Mouse (Mus musculus) forebrain, embryonic 15.5 days (tissue): ENCODE data around the gene Klrb1f. TPM values are rescaled to one million over a fixed set of nuclear protein-coding genes. Genes with fewer than 3 reads are reported as not detected.

Experiments used
- ATAC-seq: fragments of 200-750 bp; cut with Nextera tagmentation; replicated peaks from 2 replicates; pipeline ENCODE4 v1.8.0; 2017; ENCODE audit warnings: mild to moderate bottlenecking, moderate TSS enrichment, moderate library complexity
- H3K27ac ChIP-seq: fragments of 300-500 bp; sonication (generic); replicated peaks from 2 replicates; pipeline ENCODE4 v1.5.1; 2015; ENCODE audit warnings: mild to moderate bottlenecking, inconsistent platforms
- H3K27me3 ChIP-seq: fragments of 300-500 bp; sonication (generic); 2 replicates; pipeline ENCODE4 v1.6.1; 2015; ENCODE audit warnings: inconsistent platforms
- H3K36me3 ChIP-seq: fragments of 300-500 bp; sonication (generic); 2 replicates; pipeline ENCODE4 v1.6.1; 2015; ENCODE audit warnings: mild to moderate bottlenecking, inconsistent platforms
- H3K4me1 ChIP-seq: fragments of 300-500 bp; sonication (generic); 2 replicates; pipeline ENCODE4 v1.6.1; 2015; ENCODE audit warnings: inconsistent platforms
- H3K4me2 ChIP-seq: fragments of 300-500 bp; sonication (generic); replicated peaks from 2 replicates; pipeline ENCODE4 v1.6.1; 2015; ENCODE audit warnings: mild to moderate bottlenecking, inconsistent platforms
- H3K4me3 ChIP-seq: fragments of 300-500 bp; sonication (generic); 2 replicates; pipeline ENCODE4 v1.5.1; 2015; ENCODE audit warnings: mild to moderate bottlenecking, inconsistent platforms
- H3K9ac ChIP-seq: fragments of 300-500 bp; sonication (generic); replicated peaks from 2 replicates; pipeline ENCODE4 v1.6.1; 2015; ENCODE audit warnings: mild to moderate bottlenecking, inconsistent platforms
- H3K9me3 ChIP-seq: fragments of 300-500 bp; sonication (generic); 2 replicates; pipeline ENCODE4 v1.6.1; 2016; ENCODE audit warnings: inconsistent platforms
- WGBS: fragments of 180-500 bp; shearing (Covaris S2); methylation state at CpG from one replicate; pipeline ENCODE4 v1.1.7; 2015; ENCODE audit warnings: mixed read lengths; 5-methylcytosine and 5-hydroxymethylcytosine counted together
- polyA plus RNA-seq: library from polyadenylated mRNA; unstranded; fragments of >200 nt; fragmentation: Nextera tagmentation; extraction: Ambion mirVana; gene quantifications from 2 replicates; pipeline ENCODE4 v1.2.1, GENCODE M21; 2015

Klrb1f gene
- polyA plus RNA-seq, 1 experiment from 2014 or later: 0.20 TPM

GRCm38 (mm10) chr6:129027451-129028248, 18.1 kb upstream of the Klrb1f start:
- Histone ChIP-seq H3K27ac (no peak overlapping the region), H3K4me1 (no peaks in the 10 kb centered on the region), H3K9ac (no peak overlapping the region), H3K4me3 (no peak overlapping the region), H3K4me2 (no peak overlapping the region), H3K27me3 (no peaks in the 10 kb centered on the region), H3K36me3 (no peaks in the 10 kb centered on the region), H3K9me3 (no peaks in the 10 kb centered on the region)
- WGBS: 89% methylated on average over 8 of the region's 8 CpGs
- no peak for ATAC-seq

DNA sequence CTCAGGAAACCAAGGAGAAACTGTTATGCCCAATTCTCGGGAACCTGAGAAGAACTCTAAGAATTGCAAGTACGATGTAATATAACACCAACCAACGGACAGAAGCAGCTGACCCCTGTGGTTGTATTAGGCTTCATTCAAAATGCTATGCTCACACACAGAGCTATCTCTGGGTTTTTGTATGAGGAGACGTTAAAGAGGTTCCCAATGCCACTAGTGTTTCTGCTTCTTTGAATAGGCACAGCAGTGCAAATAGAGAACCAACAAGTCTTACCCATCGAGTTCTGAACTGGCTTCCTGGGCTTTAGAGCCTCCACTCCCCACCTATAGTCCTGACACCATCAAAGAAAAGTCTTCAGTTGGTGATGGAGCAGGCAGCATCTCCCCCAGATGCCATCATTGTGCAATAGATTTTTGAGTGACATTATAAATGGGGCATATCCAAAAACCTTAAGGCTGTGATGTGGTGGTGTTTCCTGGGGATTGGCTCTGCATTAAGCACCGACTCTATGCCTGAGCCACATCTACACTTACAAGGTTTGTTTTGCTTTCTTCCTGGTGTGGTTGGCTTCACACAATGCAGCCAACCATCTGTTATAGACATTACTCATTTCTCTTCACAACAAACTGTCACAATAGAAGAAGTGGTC, 15.4 kb upstream of the Klrb1f start:
- Histone ChIP-seq H3K4me2 (no peak overlapping the region), H3K4me3 (no peak overlapping the region), H3K27me3 (no peaks in the 10 kb centered on the region), H3K9me3 (no peaks in the 10 kb centered on the region), H3K9ac (no peak overlapping the region), H3K4me1 (no peaks in the 10 kb centered on the region), H3K36me3 (no peaks in the 10 kb centered on the region), H3K27ac (no peak overlapping the region)
- 64% methylated on average over 6 of the region's 6 CpGs for WGBS
- ATAC-seq: no peak

DNA sequence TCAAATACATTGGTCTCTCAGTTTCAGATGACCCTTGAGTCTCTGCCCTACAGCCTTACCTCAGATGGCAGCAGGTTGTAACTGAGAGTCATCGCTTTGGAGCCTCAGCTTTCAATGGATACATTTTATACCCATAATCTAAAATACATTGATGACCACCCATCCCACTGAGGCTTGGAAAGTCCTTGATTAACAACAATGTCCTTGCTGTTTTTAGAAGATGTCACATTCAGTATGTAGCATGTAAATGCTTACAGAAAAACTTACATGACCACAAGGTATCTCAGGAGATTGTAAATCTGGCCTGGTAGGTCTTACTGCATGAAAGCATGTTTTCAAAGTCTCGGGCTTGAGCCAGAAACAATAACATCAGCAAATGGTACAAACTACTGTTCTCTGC, 14.7 kb upstream of the Klrb1f start:
- H3K4me2 ChIP-seq: no peak overlapping the region
- no peak overlapping the region for H3K9ac ChIP-seq
- no peaks in the 10 kb centered on the region for H3K9me3 ChIP-seq
- no peak overlapping the region for H3K4me3 ChIP-seq
- H3K36me3 ChIP-seq: no peaks in the 10 kb centered on the region
- H3K4me1 ChIP-seq: no peaks in the 10 kb centered on the region
- WGBS: 92% methylated on average over 2 of the region's 2 CpGs
- no peak overlapping the region for H3K27ac ChIP-seq
- no peak for ATAC-seq
- no peaks in the 10 kb centered on the region for H3K27me3 ChIP-seq

DNA sequence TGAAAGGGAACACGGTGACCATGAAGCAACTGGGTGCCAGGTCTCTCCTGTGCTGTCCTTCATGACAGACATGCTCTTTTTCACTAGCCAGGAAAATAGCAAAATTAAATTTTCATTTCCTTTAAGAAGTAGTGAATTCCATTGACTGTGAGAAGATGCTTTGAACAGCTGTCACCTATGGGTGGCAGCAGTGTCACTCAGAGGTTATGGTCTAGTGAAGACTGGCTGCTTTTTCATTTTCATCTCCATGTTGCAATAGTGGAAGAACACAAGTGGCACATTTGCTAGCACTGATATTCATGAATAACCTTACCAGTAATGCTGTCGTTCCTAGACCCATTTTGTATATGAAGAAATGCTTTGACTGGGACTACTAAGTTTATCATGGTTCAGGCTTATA, 12.3 kb upstream of the Klrb1f start:
- no peaks in the 10 kb centered on the region for H3K9me3 ChIP-seq
- ATAC-seq: no peak
- no peaks in the 10 kb centered on the region for H3K36me3 ChIP-seq
- H3K4me2 ChIP-seq: no peak overlapping the region
- H3K9ac ChIP-seq: no peak overlapping the region
- H3K27ac ChIP-seq: no peak overlapping the region
- H3K4me1 ChIP-seq: no peaks in the 10 kb centered on the region
- no peak overlapping the region for H3K4me3 ChIP-seq
- 84% methylated on average over 2 of the region's 2 CpGs for WGBS
- H3K27me3 ChIP-seq: no peaks in the 10 kb centered on the region

DNA sequence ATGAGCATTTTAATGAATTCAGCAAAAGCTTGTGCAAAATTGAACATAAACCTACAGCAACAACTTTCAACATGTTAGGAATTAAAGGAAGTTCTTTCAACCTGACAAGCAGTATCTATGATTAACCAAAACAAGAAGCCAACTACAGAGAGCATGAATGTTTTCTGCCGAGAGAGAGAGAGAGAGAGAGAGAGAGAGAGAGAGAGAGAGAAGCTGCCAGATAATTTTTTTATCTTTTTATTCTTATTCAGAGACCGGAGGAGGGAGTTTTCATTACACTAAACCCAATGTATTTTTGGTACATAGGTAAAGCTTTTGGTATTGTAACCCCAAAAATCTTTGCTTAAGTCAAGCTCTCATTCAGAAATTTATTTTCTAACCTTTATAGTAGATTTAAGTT, 10.7 kb upstream of the Klrb1f start:
- no peaks in the 10 kb centered on the region for H3K4me1 ChIP-seq
- no peak overlapping the region for H3K4me2 ChIP-seq
- WGBS: 82% methylated on average over 2 of the region's 2 CpGs
- no peak overlapping the region for H3K27ac ChIP-seq
- H3K4me3 ChIP-seq: no peak overlapping the region
- H3K27me3 ChIP-seq: no peaks in the 10 kb centered on the region
- no peak for ATAC-seq
- H3K9ac ChIP-seq: no peak overlapping the region
- no peaks in the 10 kb centered on the region for H3K36me3 ChIP-seq
- H3K9me3 ChIP-seq: no peaks in the 10 kb centered on the region

DNA sequence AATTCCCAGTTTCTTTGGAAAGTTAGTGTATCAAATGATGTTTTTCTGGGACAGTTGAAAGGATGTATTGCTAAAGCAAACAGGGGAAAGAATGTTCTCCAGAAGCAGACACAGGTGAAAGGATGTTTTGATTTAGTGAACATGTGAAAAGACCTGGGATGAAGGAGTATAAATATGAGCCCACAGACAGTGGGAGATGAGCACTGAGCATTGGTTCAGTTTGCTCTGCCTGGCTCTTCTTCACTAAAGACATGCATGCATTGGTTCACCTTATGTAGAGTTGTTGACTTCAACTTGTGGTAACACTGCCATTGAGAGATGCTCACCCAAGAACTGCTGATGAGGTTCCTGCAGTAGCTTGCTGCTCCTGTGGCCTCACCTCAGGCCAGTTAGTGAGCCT, 9.4 kb upstream of the Klrb1f start:
- Histone ChIP-seq H3K4me3 (no peak overlapping the region), H3K9ac (no peak overlapping the region), H3K4me2 (no peak overlapping the region), H3K27ac (no peak overlapping the region), H3K9me3 (no peaks in the 10 kb centered on the region), H3K4me1 (no peaks in the 10 kb centered on the region), H3K27me3 (no peaks in the 10 kb centered on the region), H3K36me3 (no peaks in the 10 kb centered on the region)
- no peak for ATAC-seq

GRCm38 (mm10) chr6:129036890-129037463, 8.7 kb upstream of the Klrb1f start:
- no peak overlapping the region for H3K4me3 ChIP-seq
- H3K9me3 ChIP-seq: no peaks in the 10 kb centered on the region
- H3K9ac ChIP-seq: no peak overlapping the region
- H3K4me2 ChIP-seq: no peak overlapping the region
- WGBS: 91% methylated on average over 2 of the region's 2 CpGs
- no peak for ATAC-seq
- H3K27ac ChIP-seq: no peak overlapping the region
- H3K4me1 ChIP-seq: no peaks in the 10 kb centered on the region
- H3K36me3 ChIP-seq: no peaks in the 10 kb centered on the region
- H3K27me3 ChIP-seq: no peaks in the 10 kb centered on the region

DNA sequence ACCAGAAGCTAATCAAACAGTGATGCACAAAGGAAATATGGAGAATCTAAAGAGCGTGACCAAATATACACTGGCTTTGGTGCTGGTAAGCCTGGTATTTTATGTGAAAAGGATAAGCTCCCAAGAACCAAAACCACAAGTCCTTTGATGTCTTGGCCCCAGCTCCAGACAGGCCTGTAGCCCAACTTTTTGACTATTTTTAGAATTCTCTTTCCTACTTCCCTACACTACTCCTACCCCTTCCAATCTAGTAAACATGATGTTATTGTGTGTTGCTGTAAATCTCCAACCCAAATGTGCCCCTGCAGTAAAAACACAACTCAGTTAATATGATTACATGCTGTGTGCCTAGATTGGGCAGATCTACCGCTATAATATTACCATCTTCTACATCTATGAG, 4.2 kb upstream of the Klrb1f start:
- H3K9me3 ChIP-seq: no peaks in the 10 kb centered on the region
- H3K4me3 ChIP-seq: no peak overlapping the region
- no peaks in the 10 kb centered on the region for H3K4me1 ChIP-seq
- no peak overlapping the region for H3K9ac ChIP-seq
- ATAC-seq: no peak
- no peaks in the 10 kb centered on the region for H3K27me3 ChIP-seq
- H3K4me2 ChIP-seq: no peak overlapping the region
- 93% methylated on average over 2 of the region's 2 CpGs for WGBS
- H3K27ac ChIP-seq: no peak overlapping the region
- no peaks in the 10 kb centered on the region for H3K36me3 ChIP-seq

DNA sequence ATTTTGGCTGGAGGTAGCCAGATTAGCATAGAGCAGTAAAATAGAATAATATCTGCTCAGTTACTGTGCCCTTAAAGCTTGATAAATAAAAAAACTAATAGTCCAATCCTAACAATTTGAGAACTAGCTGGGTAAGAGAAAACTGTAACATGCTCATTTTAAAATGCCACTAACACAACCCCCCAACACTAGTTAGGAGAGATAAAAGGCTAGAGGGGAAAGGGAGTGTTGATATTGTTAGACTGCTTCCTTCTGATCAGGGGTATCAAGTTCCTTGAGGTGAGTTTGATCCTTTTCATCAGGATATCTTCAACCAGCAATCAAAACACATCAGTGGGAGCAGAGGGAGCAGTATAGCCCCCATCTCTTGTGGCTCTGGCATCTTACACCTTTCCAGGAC, 3.2 kb upstream of the Klrb1f start:
- H3K27me3 ChIP-seq: no peaks in the 10 kb centered on the region
- no peaks in the 10 kb centered on the region for H3K36me3 ChIP-seq
- no peak overlapping the region for H3K9ac ChIP-seq
- no peaks in the 10 kb centered on the region for H3K9me3 ChIP-seq
- no peaks in the 10 kb centered on the region for H3K4me1 ChIP-seq
- ATAC-seq: no peak
- H3K27ac ChIP-seq: no peak overlapping the region
- H3K4me2 ChIP-seq: no peak overlapping the region
- no peak overlapping the region for H3K4me3 ChIP-seq

DNA sequence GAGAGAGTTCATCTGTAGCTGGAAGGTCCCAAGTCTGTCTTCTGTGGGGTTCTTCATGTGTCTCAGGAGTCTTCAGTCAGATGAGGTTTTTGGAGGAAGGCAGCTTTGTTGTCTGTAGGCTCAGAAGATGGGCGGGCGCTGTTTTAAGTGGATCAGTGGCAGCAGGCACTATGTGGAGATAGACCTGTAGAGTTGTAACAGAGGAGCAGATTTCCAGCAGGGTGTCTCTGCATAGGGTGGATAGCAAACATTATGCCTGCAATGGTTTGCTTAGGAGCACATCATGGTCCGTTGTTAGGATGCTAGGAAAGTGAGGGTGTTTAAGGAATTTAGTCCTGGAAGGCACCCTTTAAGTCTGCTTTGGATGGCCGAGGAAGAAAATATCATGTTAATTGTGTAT, 2.7 kb downstream of the Klrb1f start:
- ATAC-seq: no peak
- Histone ChIP-seq H3K27me3 (no peaks in the 10 kb centered on the region), H3K4me3 (no peak overlapping the region), H3K36me3 (no peaks in the 10 kb centered on the region), H3K27ac (no peak overlapping the region), H3K9ac (no peak overlapping the region), H3K4me1 (peaks cover 4% of the 10 kb centered on the region; the same call in 1 of the 2 replicates), H3K4me2 (no peak overlapping the region), H3K9me3 (no peaks in the 10 kb centered on the region)
- WGBS: 41% methylated on average over 4 of the region's 4 CpGs

GRCm38 (mm10) chr6:129048857-129049473, 3.3 kb downstream of the Klrb1f start:
- H3K27me3 ChIP-seq: no peaks in the 10 kb centered on the region
- no peaks in the 10 kb centered on the region for H3K9me3 ChIP-seq
- no peaks in the 10 kb centered on the region for H3K36me3 ChIP-seq
- H3K4me1 ChIP-seq: peaks cover 4% of the 10 kb centered on the region; the same call in 1 of the 2 replicates
- peak overlapping the region; percentile 55 for H3K4me2 ChIP-seq
- peak overlapping the region; percentile 40 for H3K4me3 ChIP-seq
- 3% methylated on average over 13 of the region's 13 CpGs for WGBS
- no peak overlapping the region for H3K27ac ChIP-seq
- peak overlapping the region; percentile 43 for H3K9ac ChIP-seq
- peak; percentile 94 for ATAC-seq

- peak overlapping the region; percentile 33 for H3K4me2 ChIP-seq
- 5% methylated on average over 8 of the region's 8 CpGs for WGBS
- no peak overlapping the region for H3K27ac ChIP-seq
- H3K9me3 ChIP-seq: no peaks in the 10 kb centered on the region
- H3K9ac ChIP-seq: no peak overlapping the region; the same call in 1 of the 2 replicates
- no peaks in the 10 kb centered on the region for H3K27me3 ChIP-seq
- no peaks in the 10 kb centered on the region for H3K36me3 ChIP-seq
- peaks cover 4% of the 10 kb centered on the region; the same call in 1 of the 2 replicates for H3K4me1 ChIP-seq
- ATAC-seq: peak; percentile 57; the same call in 1 of the 2 replicates
- peak overlapping the region; percentile 27 for H3K4me3 ChIP-seq
These were observed 4.0 kb downstream of the Klrb1f start for GRCm38 (mm10) chr6:129049596-129050251.
